Mouse (Mus musculus): ENCODE data around the gene Tesk1.

Tesk1 gene

DNA sequence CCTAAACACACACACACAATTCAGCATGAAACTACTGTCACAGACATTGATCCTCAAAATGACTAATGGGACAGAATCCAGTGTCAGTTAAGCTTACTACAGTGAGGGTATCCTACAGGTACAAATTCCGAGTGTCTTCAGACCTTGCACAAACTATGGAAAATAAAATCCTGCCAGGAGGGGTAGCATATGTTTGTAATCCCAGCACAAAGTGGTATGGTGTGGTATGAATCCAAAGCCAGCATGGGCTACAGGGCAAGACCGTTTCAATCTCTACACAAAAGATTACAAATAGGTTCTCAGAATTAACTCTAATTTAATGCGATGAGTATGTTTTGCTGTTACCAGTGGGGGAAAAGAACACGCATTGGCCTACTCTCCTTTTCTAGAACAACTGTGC lies at the start of gene Tesk1:
Gene Tesk1, plus strand, starts transcription at position 301 of the 400 bp plus-strand sequence.
- no peak for DNase-seq

DNA sequence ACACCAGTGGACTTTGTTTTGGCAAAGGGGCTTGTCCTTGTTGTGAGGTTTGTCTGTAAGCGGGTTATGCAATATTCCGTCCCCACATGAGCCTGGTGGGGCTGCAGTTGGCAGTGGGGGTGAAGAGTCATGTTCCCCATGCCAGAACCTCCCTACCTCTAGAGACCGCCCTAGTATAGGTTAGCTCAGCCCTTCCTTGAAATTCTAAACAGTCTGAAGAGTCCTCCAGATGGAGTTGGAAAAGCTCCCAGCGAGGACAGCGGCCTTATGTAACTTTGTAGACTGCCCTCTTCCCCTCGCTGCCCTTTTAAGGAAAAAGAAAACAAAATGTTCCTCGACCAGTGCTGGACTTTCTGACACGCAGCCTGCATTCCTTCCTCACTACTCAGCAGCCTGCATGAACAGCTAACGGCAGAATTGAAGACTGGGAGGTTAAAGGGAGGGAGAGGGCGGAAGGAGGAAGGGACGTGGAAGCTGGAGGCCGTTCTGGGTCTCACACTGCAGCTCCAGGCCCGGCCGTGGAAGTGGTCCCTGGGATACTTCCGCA lies 47.3 kb upstream of the Tesk1 start:
- peak; percentile 69 to 73 for DNase-seq

DNA sequence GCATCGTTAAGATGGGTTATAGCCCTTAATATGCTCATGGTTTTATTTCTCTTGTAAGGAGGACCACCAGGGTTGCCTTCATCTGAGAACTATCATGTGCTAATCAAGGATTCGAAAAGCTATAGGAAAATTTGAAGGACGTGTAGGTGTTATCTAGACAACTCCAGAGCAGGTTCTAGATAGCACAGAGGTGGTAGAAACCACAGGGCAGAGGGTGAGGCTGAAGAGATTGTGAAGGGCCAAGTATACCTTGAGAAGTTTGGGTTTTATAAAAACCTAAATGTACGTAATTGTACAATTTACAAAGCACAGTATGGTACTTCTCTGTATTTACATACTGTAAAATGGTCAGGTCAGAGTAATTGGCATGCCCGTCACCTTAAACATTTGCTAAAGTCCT lies 46.6 kb upstream of the Tesk1 start:
- DNase-seq: no peak

DNA sequence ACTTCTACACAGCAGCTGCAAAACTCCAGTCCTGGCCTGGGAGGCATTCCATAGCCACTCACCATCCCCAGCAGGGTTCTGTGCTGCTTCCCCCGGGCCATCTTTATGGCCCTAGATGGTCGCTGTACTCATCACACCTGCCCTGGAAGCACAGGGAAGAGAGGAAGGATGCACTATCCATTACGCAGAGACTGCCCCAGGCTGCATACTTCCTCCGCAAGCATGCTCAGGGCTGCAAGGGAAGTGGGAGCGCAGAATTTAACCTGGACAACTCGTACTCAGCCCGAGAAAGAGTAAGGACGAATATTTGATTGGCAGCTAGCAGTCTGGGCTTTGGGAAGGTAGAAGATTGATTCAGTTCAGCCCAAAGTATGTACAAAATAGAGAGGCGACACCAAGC lies 45.9 kb upstream of the Tesk1 start:
- no peak for DNase-seq

DNA sequence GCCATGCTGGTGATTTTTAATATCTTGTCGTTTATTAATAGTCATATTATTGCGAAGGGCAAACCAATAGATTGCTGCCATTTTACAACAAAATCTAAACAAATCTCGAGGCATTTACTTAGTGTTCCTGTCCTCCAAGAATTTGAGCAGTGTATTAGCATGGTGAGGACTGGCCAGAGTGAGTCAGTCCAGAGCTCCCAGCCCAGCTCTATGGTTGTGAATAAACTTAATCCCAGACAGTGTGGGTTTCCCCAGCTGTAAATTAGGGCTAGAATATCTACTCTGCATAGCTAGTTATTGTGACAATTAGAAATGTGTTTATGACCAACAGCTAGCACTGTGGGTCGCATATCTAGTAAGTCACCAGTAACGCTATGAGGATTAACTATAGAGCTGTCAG lies 45.4 kb upstream of the Tesk1 start:
- no peak for DNase-seq

DNA sequence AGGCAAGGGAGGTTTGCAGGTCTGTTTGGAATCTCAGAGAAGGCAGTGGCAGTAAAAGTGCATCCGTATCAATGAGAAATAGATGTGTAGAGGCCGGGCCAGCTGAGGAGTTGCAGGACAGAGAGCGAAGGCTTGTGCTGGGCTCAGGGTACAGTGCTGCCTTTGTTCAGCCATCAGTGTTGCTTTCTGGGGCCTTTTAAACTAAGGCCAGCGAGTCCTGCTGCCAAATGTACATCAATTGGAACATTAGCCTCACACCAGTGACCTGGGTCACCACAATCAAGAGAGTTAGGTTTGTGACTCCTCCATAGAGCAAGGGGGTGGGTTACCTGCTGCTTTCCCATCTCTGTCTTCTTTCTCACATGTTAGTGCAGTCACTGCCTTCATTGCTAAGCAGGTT lies 43.7 kb upstream of the Tesk1 start:
- no peak for DNase-seq

DNA sequence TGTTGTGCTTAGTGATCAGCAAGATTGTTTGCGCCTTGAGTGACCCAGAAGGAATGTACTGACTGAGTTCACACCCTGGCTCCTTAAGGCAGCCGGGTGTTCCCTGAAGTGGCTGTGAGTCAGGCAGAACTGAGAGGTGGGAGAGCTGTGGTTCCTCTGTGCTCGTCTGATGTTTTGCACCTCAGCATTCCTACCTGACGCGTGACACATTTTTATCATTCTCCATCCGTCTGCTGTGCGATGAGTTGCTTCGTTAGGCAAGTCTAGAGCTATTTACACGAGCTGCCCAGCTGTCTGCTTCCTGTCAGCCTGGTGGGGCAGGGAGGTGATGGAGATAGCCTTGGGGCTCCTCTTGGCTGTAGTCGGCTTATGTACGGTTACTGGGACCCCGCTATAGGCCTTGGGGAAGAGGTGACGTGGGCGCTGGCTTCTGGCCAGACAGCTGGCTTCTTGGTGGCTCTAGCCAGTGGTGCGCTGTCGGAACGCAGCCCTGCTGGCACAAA lies 42.9 kb upstream of the Tesk1 start:
- peak; percentile 40 to 51 for DNase-seq

DNA sequence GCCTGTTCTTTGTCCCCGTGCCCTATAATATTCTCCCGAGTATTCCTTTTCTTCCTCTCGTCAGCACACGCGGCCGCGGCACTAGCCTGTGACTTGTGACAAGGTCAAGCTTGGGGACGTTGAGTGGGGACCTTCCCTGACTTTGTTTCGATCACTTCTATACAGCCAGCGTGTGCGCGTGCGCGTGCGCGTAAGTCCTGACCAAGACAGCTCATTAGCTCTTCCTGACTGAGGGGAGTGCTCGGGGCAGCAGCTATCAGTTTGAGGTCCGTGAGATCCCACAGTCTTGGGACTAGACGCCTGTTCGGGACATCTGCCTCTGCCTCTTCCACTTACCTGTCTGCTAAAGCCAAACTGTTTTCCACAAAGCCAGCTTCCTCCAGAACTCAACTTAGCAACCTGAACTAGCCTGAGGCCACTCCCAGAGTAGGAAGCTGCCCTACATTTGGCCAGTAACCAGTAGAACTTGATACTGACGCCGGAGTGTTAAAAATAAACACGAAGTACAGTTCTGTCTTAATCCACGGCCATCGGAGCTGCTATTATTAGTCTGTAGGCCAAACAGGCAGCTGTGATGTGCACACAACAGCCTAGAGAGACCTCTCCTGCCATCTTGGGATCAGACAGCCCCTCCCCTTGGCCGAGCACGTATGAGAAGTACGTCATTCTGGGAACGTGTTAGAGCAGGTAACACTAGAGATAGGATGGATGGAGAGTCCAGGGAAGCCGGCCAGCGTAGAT lies 42.2 kb upstream of the Tesk1 start:
- no peak for DNase-seq

DNA sequence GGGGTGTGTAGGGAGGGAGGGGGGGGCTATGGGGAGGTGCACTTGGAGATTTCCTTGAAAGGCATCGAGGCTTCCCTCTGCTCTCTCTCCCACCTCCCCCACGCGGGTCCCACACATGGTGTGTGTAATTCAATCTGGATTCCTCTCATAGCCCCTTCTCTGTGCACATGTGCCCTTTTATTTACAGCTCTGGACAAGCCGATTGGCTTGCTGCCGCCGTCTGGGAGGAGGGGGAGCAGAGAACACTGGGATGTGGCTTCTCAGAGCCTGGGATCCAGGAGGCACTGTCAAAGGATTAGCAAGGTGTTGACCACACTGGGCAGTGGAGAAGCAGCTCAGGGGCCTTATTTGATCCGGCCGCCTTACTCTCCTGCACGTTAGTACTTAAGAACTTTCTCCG lies 40.8 kb upstream of the Tesk1 start:
- DNase-seq: no peak

DNA sequence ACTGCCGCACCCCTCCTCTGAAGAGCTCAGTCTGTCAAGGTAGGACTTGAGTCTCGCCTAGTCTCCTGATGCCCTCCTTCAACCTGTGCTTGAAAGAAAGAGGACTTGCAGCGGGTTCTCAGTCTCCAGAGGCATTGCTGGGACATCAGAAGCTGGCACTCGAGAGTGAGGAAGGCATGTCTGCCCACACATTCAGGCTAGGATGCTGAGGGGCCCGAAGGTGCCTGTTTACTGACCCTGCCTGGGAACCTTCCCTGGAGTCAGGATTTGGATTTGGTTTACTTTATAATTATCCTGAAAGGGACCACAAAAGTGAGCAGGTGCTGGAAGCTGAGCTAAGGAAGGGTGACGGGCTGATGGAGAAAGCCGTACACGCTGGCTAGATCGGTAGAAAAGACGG lies 40.3 kb upstream of the Tesk1 start:
- DNase-seq: no peak

DNA sequence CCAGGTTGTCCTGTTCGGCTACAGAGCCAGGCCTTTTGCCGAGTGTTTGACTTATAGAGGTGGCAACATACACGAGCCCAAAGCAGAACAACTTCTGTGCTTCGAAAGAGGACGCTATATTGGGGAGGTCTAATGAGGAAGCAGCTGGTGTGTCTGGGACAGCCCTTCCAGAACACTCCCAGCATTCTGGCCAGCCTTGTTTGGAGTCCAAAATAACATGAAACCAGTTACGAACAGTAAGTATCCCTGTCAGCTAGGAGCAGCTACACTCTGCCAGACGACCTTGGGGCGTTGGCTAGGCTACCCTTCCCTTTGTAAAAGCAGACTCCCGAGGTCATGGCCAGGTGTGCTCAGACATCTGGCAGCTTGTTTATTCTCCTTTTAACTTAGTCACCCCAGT lies 39.5 kb upstream of the Tesk1 start:
- no peak for DNase-seq

DNA sequence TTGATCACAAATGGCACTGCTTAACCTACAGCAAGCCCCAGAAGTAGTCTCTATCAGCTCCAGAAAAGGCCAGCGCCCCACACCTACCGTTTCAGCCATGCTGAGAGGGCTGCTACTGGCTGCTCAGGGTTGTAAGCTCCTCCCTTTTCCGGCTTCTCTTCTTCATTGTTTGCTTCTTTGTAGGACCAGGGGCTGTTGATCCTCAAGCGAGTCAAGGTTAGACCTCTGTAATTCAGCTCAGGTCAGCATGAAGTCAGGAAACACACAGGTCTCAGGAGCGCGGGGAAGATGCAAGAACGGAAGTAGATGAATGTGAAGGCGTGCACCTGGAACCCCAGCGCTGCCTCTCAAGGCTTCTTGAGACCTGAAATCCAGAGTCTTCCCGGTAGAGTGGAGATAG lies 37.0 kb upstream of the Tesk1 start:
- DNase-seq: no peak

DNA sequence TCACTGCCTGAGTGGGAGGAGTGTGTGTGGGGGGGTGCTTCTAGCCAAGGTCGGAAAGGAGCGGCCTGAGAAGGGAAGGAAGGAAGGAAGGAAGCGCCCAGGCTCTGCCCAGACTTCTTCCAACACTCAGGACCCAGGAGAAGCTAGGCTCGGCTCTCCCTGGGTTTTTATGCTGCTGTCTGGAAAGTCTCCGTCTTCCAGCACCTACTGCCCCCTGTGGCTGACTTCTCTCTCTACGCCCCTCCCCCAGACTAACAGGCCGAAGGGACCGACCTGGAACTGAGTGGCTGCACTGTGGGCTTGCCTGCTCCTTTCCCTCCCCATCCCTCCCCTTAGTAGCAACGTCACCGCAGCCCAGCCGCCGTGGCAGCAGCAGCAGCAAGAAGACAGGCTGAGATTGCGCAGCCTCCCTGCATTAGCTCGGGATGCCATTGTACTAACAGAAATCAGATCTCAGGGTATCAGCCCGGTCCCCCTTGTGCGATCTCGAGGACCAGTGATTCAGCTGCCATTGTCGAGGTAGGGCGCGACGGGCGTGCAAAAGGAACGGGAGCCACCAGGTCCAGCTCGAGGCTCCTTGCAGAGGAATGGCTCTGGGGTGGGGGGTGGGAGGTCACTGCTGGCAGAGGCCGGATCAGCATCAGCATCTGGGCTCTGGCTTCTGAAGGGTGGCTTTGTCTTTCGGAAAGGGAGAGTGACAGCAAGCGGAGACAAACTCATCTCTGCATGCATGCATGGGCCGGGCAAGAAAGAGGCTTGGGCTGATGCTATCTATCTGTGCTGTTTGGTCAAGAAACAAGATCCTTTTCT lies 35.4 kb upstream of the Tesk1 start:
- DNase-seq: peak; percentile 59 to 74

DNA sequence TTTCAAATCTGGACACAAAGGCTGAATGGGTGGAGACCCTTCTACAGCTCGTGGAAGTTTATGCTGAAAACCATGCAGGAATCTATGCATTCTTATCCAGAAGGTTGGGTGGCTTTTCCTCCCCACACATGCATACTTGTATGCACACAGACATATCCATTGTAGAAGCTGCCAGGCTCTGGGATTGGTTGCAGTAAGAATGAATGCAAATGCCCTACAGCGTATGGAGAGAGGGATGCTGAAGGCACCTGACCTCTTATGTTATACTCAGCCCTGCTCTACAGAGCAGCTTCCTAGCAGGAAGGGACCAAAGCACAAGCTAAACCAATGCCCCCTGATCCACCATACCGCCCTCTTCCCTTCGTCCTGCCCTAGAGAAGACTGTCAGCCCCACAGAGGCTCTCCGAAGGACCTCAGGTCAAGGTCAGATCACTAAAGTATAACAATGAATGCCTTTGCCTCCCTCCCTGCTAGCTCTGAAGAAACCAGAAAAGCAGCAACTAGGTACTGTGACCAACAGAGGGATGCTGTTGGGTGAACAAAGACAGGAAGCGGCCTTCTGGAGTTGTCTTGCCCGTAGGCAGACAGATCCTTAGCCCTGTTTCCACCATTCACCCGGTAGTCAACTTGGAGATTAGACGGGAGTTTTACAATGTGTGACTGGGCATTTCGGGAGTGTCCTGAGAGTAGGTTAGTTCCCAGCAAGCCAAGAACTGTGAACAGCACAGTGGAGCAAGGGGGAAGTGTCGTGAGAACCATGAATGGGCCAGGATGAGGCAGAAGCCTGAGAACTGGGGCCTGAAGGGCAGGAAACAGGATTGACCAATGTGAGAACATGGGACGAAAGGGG lies 34.4 kb upstream of the Tesk1 start:
- DNase-seq: no peak

DNA sequence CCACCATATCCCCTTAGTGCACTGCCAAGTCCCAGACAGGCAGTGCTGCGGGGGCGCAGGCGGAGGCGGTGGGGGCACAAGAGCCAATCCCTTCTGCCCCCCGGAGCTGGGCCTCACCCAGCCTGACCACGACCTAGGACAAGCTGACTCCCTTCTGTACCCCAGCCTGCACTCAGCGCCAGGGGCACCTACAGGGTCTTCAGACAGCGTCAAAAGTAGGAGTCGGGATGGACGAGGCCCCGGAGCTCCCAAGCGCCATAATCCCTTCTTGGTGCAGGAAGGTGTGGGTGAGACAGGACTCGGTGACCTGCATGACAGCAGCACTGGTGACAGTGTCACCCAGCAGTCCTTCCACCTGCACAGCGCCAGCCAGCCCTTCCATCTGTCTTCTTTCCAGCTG lies 27.0 kb upstream of the Tesk1 start:
- DNase-seq: no peak

DNA sequence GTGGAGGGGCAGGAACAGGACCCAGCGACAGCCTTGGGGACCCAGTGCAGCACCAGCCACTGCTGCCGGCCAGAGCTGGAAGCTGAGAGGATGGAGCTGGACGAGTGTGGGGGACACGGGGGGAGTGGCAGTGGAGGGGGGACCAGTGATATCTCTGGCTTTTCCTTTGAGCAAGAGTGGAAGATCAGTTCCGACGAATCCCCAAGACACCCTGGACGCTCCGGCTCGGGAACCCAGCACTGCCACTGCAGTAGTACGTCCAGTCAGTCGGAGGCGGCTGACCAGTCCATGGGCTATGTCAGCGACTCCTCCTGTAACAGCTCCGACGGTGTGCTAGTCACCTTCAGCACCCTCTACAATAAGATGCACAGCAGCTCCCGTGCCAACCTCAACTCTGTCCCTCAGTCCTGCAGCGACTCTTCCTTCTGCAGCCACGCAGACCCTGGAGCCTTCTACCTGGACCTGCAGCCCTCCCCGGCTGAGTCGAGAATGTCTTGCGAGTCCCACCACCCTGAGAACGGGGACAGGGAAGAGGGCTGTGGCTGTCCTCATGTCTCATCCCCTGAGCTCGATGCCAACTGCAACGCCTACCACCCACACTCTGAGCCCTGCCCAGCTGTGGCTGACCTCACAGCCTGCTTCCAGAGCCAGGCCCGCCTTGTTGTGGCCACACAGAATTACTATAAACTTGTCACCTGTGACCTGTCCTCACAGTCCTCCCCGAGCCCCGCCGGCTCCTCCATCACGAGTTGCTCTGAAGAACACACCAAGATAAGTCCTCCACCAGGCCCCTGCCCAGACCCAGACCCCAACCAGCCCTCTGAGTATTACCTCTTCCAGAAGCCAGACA lies 26.3 kb upstream of the Tesk1 start:
- no peak for DNase-seq

DNA sequence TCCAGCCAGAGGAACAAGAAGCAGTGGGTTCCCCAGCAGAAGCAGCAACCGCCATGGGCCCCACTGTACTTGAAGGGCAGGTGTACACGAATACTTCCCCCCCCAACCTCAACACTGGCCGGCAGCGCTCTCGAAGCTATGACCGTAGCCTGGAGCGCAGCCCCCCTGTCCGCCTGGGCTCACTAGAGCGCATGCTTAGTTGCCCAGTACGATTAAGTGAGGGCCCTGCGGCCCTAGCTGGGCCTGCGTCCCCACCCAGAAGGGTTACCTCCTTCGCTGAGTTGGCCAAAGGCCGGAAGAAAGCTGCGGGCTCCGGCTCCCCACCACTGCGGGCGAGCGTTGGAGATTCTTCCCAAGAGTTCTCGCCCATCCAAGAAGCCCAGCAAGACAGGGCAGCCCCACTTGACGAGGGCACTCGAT lies 25.7 kb upstream of the Tesk1 start:
- no peak for DNase-seq

DNA sequence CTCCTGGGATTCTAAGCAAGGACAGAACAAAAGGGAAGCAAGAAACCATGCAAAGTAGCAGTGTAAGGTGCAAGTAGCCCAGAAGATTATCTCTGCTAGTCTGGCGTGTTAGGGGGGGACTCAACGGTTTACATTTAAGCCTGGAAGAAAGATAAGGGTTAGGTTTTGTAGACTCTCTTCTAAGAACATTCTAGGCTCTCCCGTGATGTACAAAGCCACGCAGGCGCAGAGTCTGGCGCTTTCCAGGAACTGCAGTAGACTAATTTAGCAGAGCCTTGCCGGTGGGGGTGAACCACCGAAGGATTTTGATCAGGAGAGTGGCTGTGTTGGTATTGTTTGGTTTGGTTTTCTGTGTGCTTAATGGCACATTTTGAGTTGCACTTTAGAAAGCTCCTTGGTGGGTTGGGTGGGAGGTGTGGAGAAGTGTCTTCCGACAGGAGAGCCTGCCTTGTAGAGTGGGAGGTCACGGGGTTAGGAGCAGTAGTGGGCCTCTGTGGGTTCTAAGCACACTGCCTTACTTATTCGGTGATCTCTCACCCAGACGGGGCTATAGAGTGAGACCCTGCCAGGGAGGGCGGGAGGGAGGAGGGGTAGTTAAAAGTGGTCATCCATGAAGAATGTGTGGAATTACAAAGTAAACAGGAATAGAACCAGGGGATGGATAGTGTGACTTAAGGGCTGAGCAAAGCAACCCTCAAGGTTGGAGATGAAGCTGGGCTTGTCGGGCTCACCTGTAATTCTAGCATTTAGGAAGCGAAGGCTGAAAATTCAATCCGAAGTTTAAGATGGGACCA lies 24.3 kb upstream of the Tesk1 start:
- no peak for DNase-seq

DNA sequence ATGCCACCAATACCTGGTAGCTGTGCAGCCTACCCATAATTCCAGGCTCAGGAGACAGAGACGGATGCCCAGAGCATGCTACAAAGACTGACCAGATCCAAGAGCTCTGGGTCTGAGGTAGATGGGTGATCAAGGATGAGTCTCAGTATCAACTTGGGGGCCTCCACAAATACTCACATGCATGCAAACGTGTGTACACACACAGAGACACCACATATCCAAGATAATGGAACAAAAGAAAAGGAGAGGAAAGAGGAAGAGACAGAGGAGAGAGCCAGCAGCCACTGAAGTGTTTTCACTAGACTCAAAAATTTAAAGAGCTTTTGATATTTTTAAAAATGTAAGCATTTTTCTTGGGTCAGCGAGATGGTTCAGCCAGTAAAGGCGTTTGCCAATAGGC lies 23.3 kb upstream of the Tesk1 start:
- DNase-seq: no peak

DNA sequence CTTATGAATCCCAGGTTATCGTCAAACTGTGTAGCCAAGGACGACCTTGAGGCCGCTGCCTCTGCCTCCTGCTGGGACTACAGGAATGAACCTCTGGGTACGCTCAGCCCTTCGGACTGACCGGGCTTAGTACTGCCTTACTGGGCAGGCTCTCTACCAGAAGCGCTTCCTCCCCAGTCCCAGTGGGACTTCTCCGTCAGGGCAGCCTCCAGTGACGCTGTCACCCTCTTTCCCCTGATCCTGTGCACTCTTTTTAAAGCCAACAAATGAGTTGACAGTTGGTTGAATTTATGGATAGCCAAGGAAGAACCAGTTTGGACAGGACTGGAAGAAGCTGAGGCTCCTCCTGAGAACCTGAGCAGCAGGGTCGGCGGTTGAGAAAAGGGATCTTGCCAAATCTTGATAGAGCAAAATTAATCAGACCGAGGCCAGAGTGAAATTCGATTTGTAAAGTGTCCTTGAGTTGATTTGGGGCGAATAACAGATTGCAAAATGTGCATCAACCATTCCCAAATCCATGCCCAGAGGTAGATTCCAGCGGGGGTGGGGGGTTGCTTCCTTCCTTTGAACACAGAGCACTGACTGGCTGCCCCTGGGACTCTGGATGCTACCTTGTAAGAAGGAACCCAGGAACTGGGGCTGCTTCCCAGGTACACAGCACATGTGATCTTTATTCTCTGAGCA lies 22.6 kb upstream of the Tesk1 start:
- no peak for DNase-seq
